Mouse (Mus musculus) spleen, postnatal 14 days (tissue): ENCODE results near the gene Zfp738.
A peak's percentile ranks its signal among the peaks of the same experiment; 100 is the strongest.
"Not testable (repeated sequence)": the region's sequence is repeated elsewhere in the genome, so short reads cannot be mapped to it uniquely, and the experiment has no call there.

Source experiments
- DNase-seq, 2 experiments: peaks; one replicate each; pipeline ENCODE4 v3.0.0; 2021 to 2022; ENCODE audit warnings: low spot score in 2 of 2

Gene Zfp738

GRCm38 (mm10) chr13:67686971-67687370, at the start of gene Zfp738:
TSS of gene Zfp738 (minus strand) at chr13:67687071.
- no peak for DNase-seq

DNA sequence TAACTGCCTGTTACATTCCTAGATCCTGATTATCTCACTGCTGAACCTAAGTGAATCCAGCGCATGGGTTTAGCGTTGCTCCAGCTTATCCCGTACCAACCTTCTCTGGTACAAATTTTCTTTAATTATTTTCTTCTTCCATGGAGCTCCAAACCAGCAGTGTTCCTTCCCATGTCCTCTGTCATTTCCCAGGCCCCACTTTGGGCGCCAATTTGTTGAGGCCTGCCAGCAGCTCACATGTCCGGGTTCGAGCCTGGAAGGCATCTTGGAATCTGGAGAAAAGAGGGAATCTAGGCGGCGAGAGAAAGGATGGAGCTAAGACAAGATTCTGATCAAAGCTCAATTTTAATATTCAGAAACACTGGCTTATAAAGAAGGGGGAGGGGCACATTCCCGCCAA, 47.5 kb upstream of the Zfp738 start:
- not testable (repeated sequence) for DNase-seq

DNA sequence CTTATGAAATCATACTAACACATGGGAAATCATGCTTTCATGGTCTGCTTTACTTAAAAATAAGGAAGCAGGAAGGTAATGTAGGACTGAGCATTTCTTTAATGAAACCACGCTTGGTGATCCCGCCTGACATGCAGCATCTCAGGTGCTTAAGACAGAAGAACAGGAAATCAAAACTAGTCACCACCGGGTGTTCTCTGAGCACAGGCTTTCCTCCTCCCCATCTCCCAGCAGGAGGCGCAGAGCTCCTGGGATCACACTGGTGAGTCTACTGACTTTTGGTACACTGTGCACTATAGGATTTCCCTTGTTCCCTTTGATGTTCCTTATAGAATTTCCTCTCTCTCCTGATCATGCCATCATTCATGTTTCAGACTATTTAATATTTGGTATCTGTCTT, 42.6 kb upstream of the Zfp738 start:
- DNase-seq, result not testable (repeated sequence)

- DNase-seq, result no peak
Observed at GRCm38 (mm10) chr13:67728641-67729318, 41.9 kb upstream of the Zfp738 start, which contains the start of gene Zfp65. TSS of gene Zfp65 (minus strand) at chr13:67729173.

- DNase-seq, result no peak
Observed at GRCm38 (mm10) chr13:67728106-67728505, 41.2 kb upstream of the Zfp738 start.

- DNase-seq, result not testable (repeated sequence)
Observed at GRCm38 (mm10) chr13:67725331-67725730, 38.5 kb upstream of the Zfp738 start.

- DNase-seq, result peak; percentile 60 to 79
Observed at GRCm38 (mm10) chr13:67723848-67724479, 37.1 kb upstream of the Zfp738 start.

DNA sequence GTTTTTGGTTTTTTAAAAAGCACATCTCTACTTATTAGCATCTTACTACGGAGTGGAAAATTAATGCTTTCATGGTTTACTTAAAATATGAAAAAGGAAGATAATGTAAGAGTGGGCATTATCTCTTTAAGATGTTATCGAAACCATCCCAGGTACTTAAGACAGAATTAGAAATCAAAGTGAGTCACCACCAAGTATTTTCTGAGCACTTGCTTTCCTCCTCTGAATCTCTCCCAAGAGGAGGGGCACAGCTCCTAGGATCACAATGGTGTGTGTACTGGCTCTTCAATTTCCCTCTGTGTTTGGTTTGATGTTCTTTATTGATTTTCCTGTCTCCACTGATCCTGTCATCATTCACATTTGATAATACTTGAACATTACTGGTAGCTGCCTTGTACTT, 3.0 kb downstream of the Zfp738 start:
- DNase-seq, result not testable (repeated sequence)

- peak; percentile 25 to 65 for DNase-seq
Observed at GRCm38 (mm10) chr13:67682959-67683735, 3.7 kb downstream of the Zfp738 start.

GRCm38 (mm10) chr13:67674902-67675301, 12.0 kb downstream of the Zfp738 start:
- DNase-seq, result no peak

- no peak for DNase-seq
Observed at GRCm38 (mm10) chr13:67652496-67652895, 34.4 kb downstream of the Zfp738 start.

DNA sequence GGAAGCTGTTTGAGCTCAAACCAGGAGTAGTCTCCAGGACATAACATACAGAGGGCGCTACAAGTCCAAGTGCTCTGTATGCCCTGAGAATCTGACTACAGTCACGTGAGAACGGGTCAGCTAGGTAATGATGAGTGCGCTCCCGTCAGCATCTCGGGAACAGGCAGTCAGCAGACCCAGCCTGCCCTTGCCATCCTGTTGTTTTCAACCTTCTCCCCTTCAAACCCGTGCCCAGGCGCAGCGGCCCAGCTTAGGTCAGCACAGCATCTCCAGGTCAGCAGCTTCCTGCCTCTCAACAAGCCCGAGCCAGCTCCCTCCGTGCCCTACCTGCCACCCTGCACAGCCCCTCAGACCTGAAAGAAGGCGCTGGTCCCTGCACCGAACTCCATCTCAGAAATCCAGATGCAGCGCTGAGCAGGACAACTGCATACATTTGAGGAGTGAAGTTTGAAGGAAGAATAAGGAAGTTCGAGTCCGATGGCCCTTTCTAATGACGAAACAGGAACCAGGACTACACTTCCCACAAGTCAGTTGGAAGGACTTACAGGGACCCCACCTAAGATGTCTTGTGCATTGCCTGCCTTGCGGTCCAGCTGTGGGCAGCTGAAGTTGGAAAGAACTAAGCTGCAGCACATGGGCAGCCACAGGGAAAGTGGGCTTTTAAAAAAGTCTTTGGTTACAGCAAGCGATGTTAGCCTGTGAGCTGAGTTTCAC, 49.4 kb downstream of the Zfp738 start, which contains the start of the genes Gm49345 and Zfp729a:
Gene Gm49345 (minus strand): TSS at position 476 of the 714 bp plus-strand sequence.
Gene Zfp729a (minus strand): TSS at position 498 of the 714 bp plus-strand sequence.
- DNase-seq, result peak; percentile 54 to 73

- DNase-seq, result no peak
Observed at GRCm38 (mm10) chr13:67610108-67610507, 76.8 kb downstream of the Zfp738 start.

DNA sequence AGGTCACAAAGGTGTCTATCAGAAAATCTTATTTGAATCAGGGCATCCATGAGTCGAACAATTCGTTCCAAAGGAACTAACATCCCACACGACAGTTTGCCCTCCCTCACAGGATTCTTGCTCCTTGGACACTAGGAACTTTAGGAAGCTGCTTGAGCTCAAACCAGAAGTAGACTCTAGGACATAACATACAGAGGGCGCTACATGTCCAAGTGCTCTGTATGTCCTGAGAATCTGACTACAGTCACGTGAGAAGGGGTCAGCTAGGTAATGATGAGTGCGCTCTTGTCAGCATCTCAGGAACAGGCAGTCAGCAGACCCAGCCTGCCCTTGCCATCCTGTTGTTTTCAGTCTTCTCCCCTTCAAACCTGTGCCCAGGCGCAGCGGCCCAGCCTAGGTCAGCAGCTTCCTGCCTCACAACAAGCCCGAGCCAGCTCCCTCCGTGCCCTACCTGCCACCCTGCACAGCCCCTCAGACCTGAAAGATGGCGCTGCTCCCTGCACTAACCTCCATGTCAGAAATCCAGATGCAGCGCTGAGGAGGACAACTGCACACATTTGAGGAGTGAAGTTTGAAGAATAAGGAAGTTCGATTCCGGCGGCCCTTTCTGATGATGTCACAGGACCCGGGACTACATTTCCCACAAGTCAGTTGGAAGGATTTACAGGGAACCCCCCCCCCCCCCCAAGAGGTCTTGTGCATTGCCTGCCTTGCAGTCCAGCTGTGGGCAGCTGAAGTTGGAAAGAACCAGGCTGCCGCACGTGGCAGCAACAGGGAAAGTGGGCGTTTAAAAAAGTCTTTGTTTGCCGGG, 77.6 kb downstream of the Zfp738 start, which contains the start of gene Zfp729b:
Gene Zfp729b (minus strand): TSS at position 642 of the 811 bp plus-strand sequence.
- DNase-seq, result peak; percentile 68 to 88
